Comparison of ENCODE assay signal across 27 mouse cellular contexts in the genomic region with DNA sequence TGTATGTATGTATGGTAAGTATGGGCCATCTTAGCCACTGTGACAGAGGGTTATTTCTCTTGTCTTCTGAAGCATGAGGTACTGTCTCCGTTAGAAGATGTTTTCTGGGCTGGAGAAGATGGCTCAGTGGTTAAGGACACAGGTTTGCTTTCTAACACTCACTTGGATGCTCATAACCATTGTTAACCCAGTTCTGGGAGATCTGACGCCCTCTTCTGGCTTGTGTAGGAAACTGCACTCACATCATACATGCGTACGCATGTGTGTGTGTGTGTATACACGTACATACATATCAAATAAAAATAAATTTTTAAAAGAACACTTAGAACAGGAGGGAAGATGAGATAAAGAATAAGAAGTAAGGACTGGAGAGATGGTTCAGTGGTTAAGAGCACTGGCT. TPM values are rescaled to one million over a fixed set of nuclear protein-coding genes. Genes with fewer than 3 reads are reported as not detected.
A peak's percentile ranks its signal among the peaks of the same experiment; 100 is the strongest.
DNase-seq lines count a peak whose midpoint lies in the region; ATAC-seq and TF ChIP-seq lines count a peak whose summit lies in the region.
"Had no signal": no experiment of that assay in that cellular context is flagged by ENCODE, and none has a peak within 500 bp of the region (broad histone marks: within the 10 kb centered on the region; RNA-seq: fewer than 3 reads in every experiment).

No protein-coding gene starts in this region.

- no peak overlapping the region for H3K9ac ChIP-seq in kidney, postnatal 0 days (ENCODE audit: low read depth, low read length)
- H3K9ac ChIP-seq: embryonic facial prominence, embryonic 12.5 days; forebrain, embryonic 15.5 days; heart, embryonic 13.5 days; hindbrain, embryonic 15.5 days; intestine, embryonic 15.5 days; limb, embryonic 13.5 days; liver, embryonic 13.5 days; midbrain, embryonic 13.5 days had no signal

- no peak for ATAC-seq in kidney, postnatal 0 days (replicated peaks; ENCODE audit: low FRiP score, low read depth)
- no peak for ATAC-seq in megakaryocyte-erythroid progenitor cell, adult 5-6 weeks (replicated peaks; ENCODE audit: low FRiP score, low TSS enrichment, poor library complexity, severe bottlenecking)
- ATAC-seq: forebrain, embryonic 15.5 days; intestine, embryonic 15.5 days; midbrain, embryonic 13.5 days had no signal

- no peaks in the 10 kb centered on the region for H3K4me1 ChIP-seq in cerebellum, adult 2 months (ENCODE audit: control insufficient read depth, insufficient read depth, low read length)
- no peaks in the 10 kb centered on the region for H3K4me1 ChIP-seq in kidney, postnatal 0 days (replicated peaks; ENCODE audit: insufficient read depth, low read length)
- H3K4me1 ChIP-seq: embryonic facial prominence, embryonic 12.5 days; forebrain, embryonic 15.5 days; hindbrain, embryonic 15.5 days; intestine, embryonic 15.5 days; limb, embryonic 13.5 days; liver, embryonic 13.5 days had no signal

- DNase-seq in cerebellum, adult 2 months, result no peak
- no peak for DNase-seq in cerebellum, adult 9-11 months
- DNase-seq in kidney, postnatal 0 days (ENCODE audit: low spot score), result no peak
- DNase-seq in kidney, postnatal 10 days, result no peak
- DNase-seq in A20 (ENCODE audit: low read depth, low spot score) (peak; percentile 13), ZHBTc4 (ENCODE audit: low read depth, low spot score) (peak; percentile 68)
- DNase-seq: adrenal gland, postnatal 10 days; cerebellum, adult 9-10 months; embryo, embryonic 11 days; gastrocnemius, adult 2 months; heart, postnatal 14 days; kidney, adult 9 months; kidney, postnatal 25 days; liver, embryonic 13.5 days; lung, postnatal 36 days; thymus, postnatal 14 days had no signal

- H3K4me2 ChIP-seq in kidney, postnatal 0 days (ENCODE audit: low read length), result no peak overlapping the region
- H3K4me2 ChIP-seq: embryonic facial prominence, embryonic 12.5 days; forebrain, embryonic 15.5 days; heart, embryonic 13.5 days; hindbrain, embryonic 15.5 days; intestine, embryonic 15.5 days; limb, embryonic 13.5 days; liver, embryonic 13.5 days; midbrain, embryonic 13.5 days had no signal

- TF ChIP-seq POLR2A in cerebellum, adult 2 months (IDR thresholded peaks at IDR 0.05; ENCODE audit: borderline replicate concordance, insufficient read depth, low read length), result no peak

- no peaks in the 10 kb centered on the region for H3K9me3 ChIP-seq in kidney, postnatal 0 days (replicated peaks; ENCODE audit: low read length)
- H3K9me3 ChIP-seq: embryonic facial prominence, embryonic 12.5 days; forebrain, embryonic 15.5 days; heart, embryonic 13.5 days; hindbrain, embryonic 10.5 days; hindbrain, embryonic 15.5 days; intestine, embryonic 15.5 days; limb, embryonic 13.5 days; liver, embryonic 13.5 days; midbrain, embryonic 13.5 days had no signal

- 82% methylated on average over 5 of the region's 5 CpGs for WGBS in cerebellum, adult 2 months
- 91% methylated on average over 5 of the region's 5 CpGs for WGBS in kidney, postnatal 0 days

- no peak overlapping the region for H3K27ac ChIP-seq in cerebellum, adult 2 months (ENCODE audit: insufficient read depth, low read length)
- no peak overlapping the region for H3K27ac ChIP-seq in kidney, postnatal 0 days
- H3K27ac ChIP-seq: embryonic facial prominence, embryonic 12.5 days; forebrain, embryonic 15.5 days; gastrocnemius, adult 2 months; heart, embryonic 13.5 days; hindbrain, embryonic 10.5 days; hindbrain, embryonic 15.5 days; intestine, embryonic 15.5 days; left cerebral cortex, adult 2 months; limb, embryonic 13.5 days; liver, embryonic 13.5 days; midbrain, embryonic 13.5 days had no signal

- H3K27me3 ChIP-seq in cerebellum, adult 2 months (ENCODE audit: control insufficient read depth, insufficient read depth, low read length), result no peaks in the 10 kb centered on the region
- H3K27me3 ChIP-seq in kidney, postnatal 0 days (ENCODE audit: insufficient read depth, low read length), result no peaks in the 10 kb centered on the region
- H3K27me3 ChIP-seq: embryonic facial prominence, embryonic 12.5 days; forebrain, embryonic 15.5 days; heart, embryonic 13.5 days; hindbrain, embryonic 15.5 days; intestine, embryonic 15.5 days; limb, embryonic 13.5 days; liver, embryonic 13.5 days; midbrain, embryonic 13.5 days had no signal

- 0 out of 2 replicates have a peak, but pooled peaks cover 3% of the 10 kb centered on the region for H3K36me3 ChIP-seq in kidney, postnatal 0 days (ENCODE audit: insufficient read depth, low read length)

- 0 out of 2 replicates have a peak, but pooled peaks have one; percentile 2 for TF ChIP-seq CTCF in cerebellum, adult 2 months (IDR thresholded peaks at IDR 0.05; ENCODE audit: borderline replicate concordance, insufficient read depth, low read depth, low read length)
- TF ChIP-seq CTCF in kidney, postnatal 0 days (IDR thresholded peaks at IDR 0.05; ENCODE audit: low read depth), result 0 out of 2 replicates have a peak, but pooled peaks have one; percentile 18

- no peak overlapping the region for H3K4me3 ChIP-seq in cerebellum, adult 2 months (replicated peaks; ENCODE audit: insufficient read depth, low read depth, low read length)
- H3K4me3 ChIP-seq in kidney, postnatal 0 days (replicated peaks; ENCODE audit: low read depth, low read length), result no peak overlapping the region
- H3K4me3 ChIP-seq: embryonic facial prominence, embryonic 12.5 days; forebrain, embryonic 15.5 days; gastrocnemius, adult 2 months; heart, embryonic 13.5 days; hindbrain, embryonic 10.5 days; hindbrain, embryonic 15.5 days; intestine, embryonic 15.5 days; left cerebral cortex, adult 2 months; limb, embryonic 13.5 days; liver, embryonic 13.5 days; midbrain, embryonic 13.5 days had no signal

RNA-seq across cellular contexts. Expression of a gene that starts 11.4 kb away (rescaled TPM):
- polyA plus RNA-seq in cerebellum, adult 2 months (2012; rRNA removed), result 13.7 and 14.0 TPM in 2 replicates
- 17.7 and 20.4 TPM in 2 replicates for polyA plus RNA-seq in kidney, postnatal 0 days (2015; fragmentation: Nextera tagmentation; extraction: Ambion mirVana)
- total RNA-seq in megakaryocyte-erythroid progenitor cell, adult 5-6 weeks (2014; fragmentation: Nextera tagmentation), result 4.8 and 6.4 TPM in 2 replicates
- total RNA-seq in megakaryocyte-erythroid progenitor cell, adult 5-6 weeks (2017), result 0.94 and 6.0 TPM in 2 replicates

RNA-seq across cellular contexts. Expression of a gene that starts 38.9 kb away (rescaled TPM):
- polyA plus RNA-seq in cerebellum, adult 2 months (2012; rRNA removed), result 0.20 and 0.33 TPM in 2 replicates
- 4.3 and 4.8 TPM in 2 replicates for polyA plus RNA-seq in kidney, postnatal 0 days (2015; fragmentation: Nextera tagmentation; extraction: Ambion mirVana)
- total RNA-seq in megakaryocyte-erythroid progenitor cell, adult 5-6 weeks (2014; fragmentation: Nextera tagmentation), result not detected in 2 replicates
- not detected in 2 replicates for total RNA-seq in megakaryocyte-erythroid progenitor cell, adult 5-6 weeks (2017)
- total RNA-seq: monocyte, adult 5-6 weeks had no signal

Comparison
In these comparisons a context has a peak if more than half of its experiments do, and no peak if none do; other contexts are left out.
1. DNase-seq: peak in A20 (single experiment) and ZHBTc4 (single experiment); none in cerebellum, adult 2 months (0 of 2), cerebellum, adult 9-11 months (single experiment), kidney, postnatal 0 days (single experiment) and kidney, postnatal 10 days (single experiment).